8 mouse cellular contexts compared by ENCODE assay signal in genomic region chr9:22117754-22118456, GRCm38 (mm10). TPM values are rescaled to one million over a fixed set of nuclear protein-coding genes. Genes with fewer than 3 reads are reported as not detected.
DNase-seq lines count a peak whose midpoint lies in the region; ATAC-seq and TF ChIP-seq lines count a peak whose summit lies in the region.

No protein-coding gene starts in this region.

- no peaks in the 10 kb centered on the region for H3K9me3 ChIP-seq in heart, embryonic 11.5 days (replicated peaks; ENCODE audit: control insufficient read depth, low read length)
- H3K9me3 ChIP-seq in kidney, embryonic 15.5 days (replicated peaks) = no peaks in the 10 kb centered on the region
- H3K9me3 ChIP-seq in liver, embryonic 14.5 days (ENCODE audit: control insufficient read depth, low read length) = no peaks in the 10 kb centered on the region

- no peaks in the 10 kb centered on the region for H3K27me3 ChIP-seq in heart, embryonic 11.5 days (ENCODE audit: control insufficient read depth, insufficient read depth, low read length)
- H3K27me3 ChIP-seq in kidney, embryonic 15.5 days = no peaks in the 10 kb centered on the region
- no peaks in the 10 kb centered on the region for H3K27me3 ChIP-seq in liver, embryonic 14.5 days (ENCODE audit: control insufficient read depth, insufficient read depth, low read length)

- DNase-seq in urinary bladder, postnatal 36 days (ENCODE audit: low spot score in 2 of 2) = peak; percentile 26 to 50
- no peak for DNase-seq in urinary bladder, postnatal 4 days (ENCODE audit: low spot score in 2 of 2)
- peak; percentile 85 for DNase-seq in cerebellum, adult 9-10 months
- DNase-seq in liver, embryonic 14.5 days (ENCODE audit: low read depth in 3 of 3, low spot score in 3 of 3) = peak; percentile 71 to 76 (median 72)
- DNase-seq in natural killer cell, adult 2 months (ENCODE audit: low spot score in 2 of 2) = peak; percentile 64 to 80
- DNase-seq in thymus, postnatal 10 days (ENCODE audit: low spot score in 2 of 2) = peak; percentile 52 to 74

- peak overlapping the region; percentile 91 for H3K4me2 ChIP-seq in heart, embryonic 11.5 days
- H3K4me2 ChIP-seq in kidney, embryonic 15.5 days = peak overlapping the region; percentile 70
- peak overlapping the region; percentile 78 for H3K4me2 ChIP-seq in liver, embryonic 14.5 days (ENCODE audit: low read depth)

- peak; percentile 91 for TF ChIP-seq CTCF in liver, embryonic 14.5 days (IDR thresholded peaks at IDR 0.05; ENCODE audit: low read depth)

- peak overlapping the region; percentile 90; the same call in 1 of the 2 replicates for H3K4me3 ChIP-seq in heart, embryonic 11.5 days (ENCODE audit: low read depth, low read length)
- peak overlapping the region; percentile 82 for H3K4me3 ChIP-seq in kidney, embryonic 15.5 days (replicated peaks)
- H3K4me3 ChIP-seq in liver, embryonic 14.5 days (ENCODE audit: insufficient read depth in 1 of 2, low read depth in 2 of 2, low read length in 2 of 2) = peak overlapping the region in 1 of 2 experiments; percentile 90; a peak in 2 of 4 replicates

- H3K9ac ChIP-seq in heart, embryonic 11.5 days (ENCODE audit: low read depth, low read length) = peak overlapping the region; percentile 89
- H3K9ac ChIP-seq in kidney, embryonic 15.5 days = 0 out of 2 replicates have a peak overlapping the region, but pooled peaks have one; percentile 84
- no peak overlapping the region for H3K9ac ChIP-seq in liver, embryonic 14.5 days (replicated peaks)

- H3K4me1 ChIP-seq in heart, embryonic 11.5 days (ENCODE audit: control insufficient read depth, insufficient read depth, low read length) = peaks cover 10% of the 10 kb centered on the region
- peaks cover 16% of the 10 kb centered on the region for H3K4me1 ChIP-seq in kidney, embryonic 15.5 days
- peaks cover 26 to 44% of the 10 kb centered on the region in 2 experiments for H3K4me1 ChIP-seq in liver, embryonic 14.5 days (replicated peaks; ENCODE audit: control insufficient read depth in 2 of 2, insufficient read depth in 2 of 2, low read length in 1 of 2)

- peaks cover 7% of the 10 kb centered on the region; the same call in 1 of the 2 replicates for H3K36me3 ChIP-seq in heart, embryonic 11.5 days (ENCODE audit: control insufficient read depth, insufficient read depth, low read length)
- H3K36me3 ChIP-seq in kidney, embryonic 15.5 days = peaks cover 11% of the 10 kb centered on the region
- H3K36me3 ChIP-seq in liver, embryonic 14.5 days (replicated peaks; ENCODE audit: control insufficient read depth, insufficient read depth, low read depth) = peaks cover 10% of the 10 kb centered on the region

- H3K27ac ChIP-seq in heart, embryonic 11.5 days (ENCODE audit: low read depth, low read length) = no peak overlapping the region
- H3K27ac ChIP-seq in kidney, embryonic 15.5 days = no peak overlapping the region
- no peak overlapping the region for H3K27ac ChIP-seq in liver, embryonic 14.5 days

- WGBS in heart, embryonic 11.5 days (ENCODE audit: insufficient replicate concordance) = 37% methylated on average over 10 of the region's 10 CpGs
- 43% methylated on average over 10 of the region's 10 CpGs for WGBS in kidney, embryonic 15.5 days
- WGBS in liver, embryonic 14.5 days (ENCODE audit: insufficient replicate concordance) = 28% methylated on average over 10 of the region's 10 CpGs

- no peak for ATAC-seq in heart, embryonic 11.5 days (replicated peaks; ENCODE audit: insufficient number of reproducible peaks, low FRiP score, low TSS enrichment)
- no peak for ATAC-seq in kidney, embryonic 15.5 days (replicated peaks; ENCODE audit: low FRiP score)
- peak; percentile 11; the same call in 1 of the 2 replicates for ATAC-seq in liver, embryonic 14.5 days (ENCODE audit: insufficient read depth)

- no peak for TF ChIP-seq EP300 in liver, embryonic 14.5 days (IDR thresholded peaks at IDR 0.05; ENCODE audit: low read depth)

RNA-seq across cellular contexts. Expression of gene Elof1, which starts 0.9 kb away (rescaled TPM):
- polyA plus RNA-seq in heart, embryonic 11.5 days (2014; fragmentation: Nextera tagmentation; extraction: Ambion mirVana) = 132 and 134 TPM in 2 replicates
- 193 and 194 TPM in 2 replicates for polyA plus RNA-seq in kidney, embryonic 15.5 days (2015; fragmentation: Nextera tagmentation; extraction: Ambion mirVana)
- polyA plus RNA-seq in liver, embryonic 14.5 days (2012; rRNA removed) = 59.5 and 72.5 TPM in 2 replicates
- polyA plus RNA-seq in liver, embryonic 14.5 days (2014; fragmentation: Nextera tagmentation; extraction: Ambion mirVana) = 98.2 and 102 TPM in 2 replicates

RNA-seq across cellular contexts. Expression of gene Acp5, which starts 17.6 kb away (rescaled TPM):
- polyA plus RNA-seq in heart, embryonic 11.5 days (2014; fragmentation: Nextera tagmentation; extraction: Ambion mirVana) = 51.6 and 68.9 TPM in 2 replicates
- 7.3 and 23.2 TPM in 2 replicates for polyA plus RNA-seq in kidney, embryonic 15.5 days (2015; fragmentation: Nextera tagmentation; extraction: Ambion mirVana)
- 181 and 203 TPM in 2 replicates for polyA plus RNA-seq in liver, embryonic 14.5 days (2012; rRNA removed)
- polyA plus RNA-seq in liver, embryonic 14.5 days (2014; fragmentation: Nextera tagmentation; extraction: Ambion mirVana) = 195 and 196 TPM in 2 replicates

RNA-seq across cellular contexts. Expression of gene Cnn1, which starts 18.9 kb away (rescaled TPM):
- 388 and 445 TPM in 2 replicates for polyA plus RNA-seq in heart, embryonic 11.5 days (2014; fragmentation: Nextera tagmentation; extraction: Ambion mirVana)
- 11.1 and 40.8 TPM in 2 replicates for polyA plus RNA-seq in kidney, embryonic 15.5 days (2015; fragmentation: Nextera tagmentation; extraction: Ambion mirVana)
- 0.17 and 0.91 TPM in 2 replicates for polyA plus RNA-seq in liver, embryonic 14.5 days (2012; rRNA removed)
- polyA plus RNA-seq in liver, embryonic 14.5 days (2014; fragmentation: Nextera tagmentation; extraction: Ambion mirVana) = 0.09 and 0.44 TPM in 2 replicates

RNA-seq across cellular contexts. Expression of gene Ecsit, which starts 32.7 kb away (rescaled TPM):
- 48.4 and 50.6 TPM in 2 replicates for polyA plus RNA-seq in heart, embryonic 11.5 days (2014; fragmentation: Nextera tagmentation; extraction: Ambion mirVana)
- 43.1 and 49.4 TPM in 2 replicates for polyA plus RNA-seq in kidney, embryonic 15.5 days (2015; fragmentation: Nextera tagmentation; extraction: Ambion mirVana)
- polyA plus RNA-seq in liver, embryonic 14.5 days (2012; rRNA removed) = 14.6 and 14.7 TPM in 2 replicates
- 16.8 and 19.9 TPM in 2 replicates for polyA plus RNA-seq in liver, embryonic 14.5 days (2014; fragmentation: Nextera tagmentation; extraction: Ambion mirVana)

RNA-seq across cellular contexts. Expression of gene Pigyl, which starts 38.7 kb away (rescaled TPM):
- 47.0 and 47.8 TPM in 2 replicates for polyA plus RNA-seq in heart, embryonic 11.5 days (2014; fragmentation: Nextera tagmentation; extraction: Ambion mirVana)
- 70.0 and 73.1 TPM in 2 replicates for polyA plus RNA-seq in kidney, embryonic 15.5 days (2015; fragmentation: Nextera tagmentation; extraction: Ambion mirVana)
- polyA plus RNA-seq in liver, embryonic 14.5 days (2012; rRNA removed) = 17.5 and 26.4 TPM in 2 replicates
- 41.5 and 42.1 TPM in 2 replicates for polyA plus RNA-seq in liver, embryonic 14.5 days (2014; fragmentation: Nextera tagmentation; extraction: Ambion mirVana)

Comparison
In these comparisons a context has a peak if more than half of its experiments do, and no peak if none do; other contexts are left out.
1. DNase-seq: peak in urinary bladder, postnatal 36 days (2 of 2), cerebellum, adult 9-10 months (single experiment), liver, embryonic 14.5 days (3 of 3), natural killer cell, adult 2 months (2 of 2) and thymus, postnatal 10 days (2 of 2); none in urinary bladder, postnatal 4 days (0 of 2).
2. Peak in every context shown above with its lines, with median percentiles within 50 percentile points of each other: H3K4me2 ChIP-seq.